Mouse (Mus musculus) liver, postnatal 0 days (tissue): ENCODE results near the gene Slc7a14. TPM values are rescaled to one million over a fixed set of nuclear protein-coding genes. Genes with fewer than 3 reads are reported as not detected.

ENCODE experiments used
- ATAC-seq: fragments of 200-750 bp; cut with Nextera tagmentation; 2 replicates; pipeline ENCODE4 v1.8.0; 2017; ENCODE audit warnings: mild to moderate bottlenecking, moderate library complexity
- DNase-seq: peaks from one replicate; pipeline ENCODE4 v3.0.0-alpha.2; 2016
- H3K27ac ChIP-seq: fragments of 300-500 bp; sonication (generic); 2 replicates; pipeline ENCODE4 v1.5.1; 2014; ENCODE audit warnings: antibody characterized with exemption, moderate library complexity, mild to moderate bottlenecking, low read depth
- H3K27me3 ChIP-seq: fragments of 300-500 bp; sonication (generic); 2 replicates; pipeline ENCODE4 v1.6.1; 2014; ENCODE audit warnings: low read length, control low read depth, mixed read lengths; ENCODE audit not compliant: insufficient read depth
- H3K36me3 ChIP-seq: fragments of 300-500 bp; sonication (generic); replicated peaks from 2 replicates; pipeline ENCODE4 v1.6.1; 2014; ENCODE audit warnings: mild to moderate bottlenecking, control low read depth, low read length, moderate library complexity, mixed read lengths; ENCODE audit not compliant: insufficient read depth
- H3K4me1 ChIP-seq: fragments of 300-500 bp; sonication (generic); 2 replicates; pipeline ENCODE4 v1.6.1; 2014; ENCODE audit warnings: antibody characterized with exemption, mild to moderate bottlenecking, control low read depth; ENCODE audit not compliant: insufficient read depth
- H3K4me2 ChIP-seq: fragments of 300-500 bp; sonication (generic); 2 replicates; pipeline ENCODE4 v1.6.1; 2014; ENCODE audit warnings: low read depth, mild to moderate bottlenecking, low read length, moderate library complexity, mixed read lengths
- H3K4me3 ChIP-seq: fragments of 300-500 bp; sonication (generic); 2 replicates; pipeline ENCODE4 v1.5.1; 2014; ENCODE audit warnings: low read depth, low read length
- H3K9ac ChIP-seq: fragments of 300-500 bp; sonication (generic); replicated peaks from 2 replicates; pipeline ENCODE4 v1.6.1; 2014; ENCODE audit warnings: mild to moderate bottlenecking, moderate library complexity
- H3K9me3 ChIP-seq: fragments of 300-500 bp; sonication (generic); 2 replicates; pipeline ENCODE4 v1.6.1; 2016; ENCODE audit warnings: mild to moderate bottlenecking, control low read depth, low read length, mixed read lengths
- CTCF ChIP-seq: sonication (generic); IDR thresholded peaks from 2 replicates; pipeline ENCODE4 v1.5.1; 2016; ENCODE audit warnings: antibody characterized with exemption, low read depth
- EP300 ChIP-seq: IDR thresholded peaks from 2 replicates; pipeline ENCODE4 v1.6.1; 2016; ENCODE audit warnings: antibody characterized with exemption, low read depth, mild to moderate bottlenecking
- WGBS: fragments of 180-500 bp; shearing (Covaris S2); extraction: QIAGEN DNeasy Blood & Tissue Kit; methylation state at CpG from one replicate; pipeline ENCODE4 v1.1.7; 2014; ENCODE audit not compliant: insufficient replicate concordance; 5-methylcytosine and 5-hydroxymethylcytosine counted together
- polyA plus RNA-seq: library from polyadenylated mRNA; unstranded; fragments of >200 nt; fragmentation: Nextera tagmentation; extraction: Ambion mirVana; gene quantifications from 2 replicates; pipeline ENCODE4 v1.2.1, GENCODE M21; 2015

Gene Slc7a14
- polyA plus RNA-seq, 1 experiment from 2014 or later, result 0.05 TPM

DNA sequence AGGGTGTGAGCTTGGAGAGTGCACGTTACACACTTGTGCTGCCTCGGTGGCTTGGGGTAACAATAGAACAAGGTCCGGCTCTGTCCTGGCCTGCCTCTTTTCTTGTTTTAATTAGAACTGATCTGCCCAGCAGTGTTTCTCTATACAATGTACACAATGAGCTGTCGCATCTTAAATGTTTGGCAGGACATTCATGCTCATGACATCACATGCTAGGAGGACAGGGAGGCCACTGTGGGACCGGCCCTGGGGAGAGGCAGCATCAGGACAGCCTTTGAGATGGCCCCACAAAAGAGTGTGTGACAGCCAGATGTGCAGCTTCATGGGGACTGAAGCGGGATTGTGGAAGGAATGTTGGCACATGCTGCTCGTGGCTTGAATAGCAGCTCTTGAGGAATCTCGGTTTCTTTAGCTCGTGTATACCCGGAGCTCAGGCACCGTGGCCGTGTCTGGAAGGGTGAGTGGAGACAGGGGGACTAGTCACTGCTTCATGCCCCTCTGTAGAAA lies 143.8 kb downstream of the Slc7a14 start:
- ATAC-seq, result no peak
- Histone ChIP-seq H3K27ac (no peak overlapping the region), H3K4me1 (no peaks in the 10 kb centered on the region), H3K4me3 (no peak overlapping the region), H3K9ac (no peak overlapping the region), H3K9me3 (no peaks in the 10 kb centered on the region), H3K27me3 (no peaks in the 10 kb centered on the region), H3K4me2 (no peak overlapping the region), H3K36me3 (no peaks in the 10 kb centered on the region)
- no peak for DNase-seq
- 73% methylated on average over 12 of the region's 12 CpGs for WGBS
- no peak for TF ChIP-seq CTCF
- no peak for TF ChIP-seq EP300

DNA sequence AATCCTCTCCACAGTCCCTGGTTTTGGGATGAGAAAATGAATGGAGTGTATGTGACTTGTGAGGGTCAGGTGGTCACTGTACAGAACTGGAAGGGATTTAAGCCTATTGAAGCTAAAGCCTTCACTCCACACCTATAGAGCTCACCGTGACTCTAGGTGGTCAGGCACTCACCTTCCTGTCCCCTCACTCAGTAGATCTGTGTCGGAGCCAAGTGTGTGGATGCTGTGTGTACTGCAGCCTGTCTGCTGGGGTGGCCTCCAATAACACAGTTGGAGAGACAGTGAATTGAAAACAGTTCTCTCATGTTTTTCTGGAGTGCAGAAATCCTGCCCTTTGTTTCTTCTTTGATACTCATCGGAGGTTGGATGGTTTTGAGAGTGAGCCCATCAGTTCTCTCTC lies 144.4 kb downstream of the Slc7a14 start:
- no peak overlapping the region for H3K4me3 ChIP-seq
- TF ChIP-seq EP300 (no peak), CTCF (no peak)
- DNase-seq, result no peak
- H3K4me2 ChIP-seq, result no peak overlapping the region
- ATAC-seq, result no peak
- no peak overlapping the region for H3K9ac ChIP-seq
- H3K4me1 ChIP-seq, result no peaks in the 10 kb centered on the region
- H3K27ac ChIP-seq, result no peak overlapping the region
- H3K36me3 ChIP-seq, result no peaks in the 10 kb centered on the region
- H3K9me3 ChIP-seq, result no peaks in the 10 kb centered on the region
- 74% methylated on average over 3 of the region's 3 CpGs for WGBS
- H3K27me3 ChIP-seq, result no peaks in the 10 kb centered on the region

DNA sequence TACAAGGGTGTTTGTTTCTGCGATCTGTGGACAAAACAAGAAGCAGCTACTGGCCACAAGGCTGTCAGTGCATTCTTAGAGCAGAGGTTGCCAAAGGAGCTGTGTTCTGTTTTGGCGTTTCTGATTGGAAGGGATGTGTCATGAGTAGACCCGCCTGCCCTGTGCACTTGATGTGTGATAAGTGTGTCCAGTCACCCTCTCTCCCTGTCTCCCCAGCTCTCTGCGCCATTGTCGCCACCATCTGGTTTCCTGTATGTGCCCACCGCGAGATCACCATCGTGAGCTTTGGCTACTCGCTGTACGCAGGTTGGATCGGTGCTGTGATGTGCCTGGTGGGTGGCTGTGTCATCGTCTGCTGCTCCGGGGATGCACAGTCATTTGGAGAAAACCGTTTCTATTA lies 147.3 kb downstream of the Slc7a14 start:
- Histone ChIP-seq H3K27me3 (no peaks in the 10 kb centered on the region), H3K4me3 (no peak overlapping the region), H3K36me3 (no peaks in the 10 kb centered on the region), H3K27ac (no peak overlapping the region), H3K4me1 (no peaks in the 10 kb centered on the region), H3K9ac (no peak overlapping the region), H3K9me3 (no peaks in the 10 kb centered on the region), H3K4me2 (no peak overlapping the region)
- no peak for TF ChIP-seq EP300
- no peak for TF ChIP-seq CTCF
- 85% methylated on average over 14 of the region's 14 CpGs for WGBS
- ATAC-seq, result no peak
- no peak for DNase-seq

DNA sequence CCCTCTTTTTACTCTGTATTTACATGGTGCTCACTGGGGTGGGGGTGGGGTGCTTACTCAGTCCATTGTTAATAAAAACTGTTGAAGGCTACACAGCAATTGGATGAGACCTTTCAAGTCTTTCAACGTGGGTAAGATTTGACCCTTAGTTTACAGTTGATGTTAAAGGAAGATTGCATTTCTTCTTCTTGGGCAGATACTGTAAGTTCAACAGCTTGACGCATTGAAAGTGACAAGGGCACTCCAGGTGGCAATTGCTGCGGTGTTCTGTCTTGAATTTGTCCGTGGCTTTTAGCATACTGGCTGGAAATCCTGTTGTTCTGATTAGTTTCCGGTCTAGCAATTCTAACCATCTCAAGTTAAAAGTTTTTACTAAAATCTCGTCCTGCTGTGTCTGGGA lies 148.8 kb downstream of the Slc7a14 start:
- TF ChIP-seq CTCF, result no peak
- no peak for TF ChIP-seq EP300
- H3K36me3 ChIP-seq, result no peaks in the 10 kb centered on the region
- H3K27me3 ChIP-seq, result no peaks in the 10 kb centered on the region
- ATAC-seq, result no peak
- H3K4me2 ChIP-seq, result no peak overlapping the region
- no peak overlapping the region for H3K9ac ChIP-seq
- DNase-seq, result no peak
- no peaks in the 10 kb centered on the region for H3K9me3 ChIP-seq
- no peak overlapping the region for H3K4me3 ChIP-seq
- H3K4me1 ChIP-seq, result no peaks in the 10 kb centered on the region
- H3K27ac ChIP-seq, result no peak overlapping the region
- 43% methylated on average over 6 of the region's 6 CpGs for WGBS

DNA sequence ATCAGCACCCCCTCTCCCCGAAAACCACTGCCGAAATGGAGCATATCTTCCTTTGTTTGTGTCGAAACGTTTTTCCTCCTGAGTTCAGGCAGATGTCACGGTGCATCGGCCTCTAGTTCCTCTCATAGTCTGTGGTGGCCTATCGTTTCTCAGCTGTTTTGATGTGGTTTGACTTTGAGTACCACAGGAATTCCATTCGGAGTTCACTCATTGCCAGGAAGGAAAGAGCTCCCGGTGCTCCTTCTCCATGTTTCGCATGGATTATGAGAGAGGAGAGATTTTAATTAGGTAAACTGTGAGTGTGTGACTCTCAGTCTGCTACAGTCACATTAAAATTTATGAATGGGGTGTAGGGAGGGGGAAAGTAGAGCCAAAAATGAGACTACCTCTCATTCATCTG lies 150.1 kb downstream of the Slc7a14 start:
- no peaks in the 10 kb centered on the region for H3K27me3 ChIP-seq
- ATAC-seq, result no peak
- no peak for DNase-seq
- no peak overlapping the region for H3K9ac ChIP-seq
- no peaks in the 10 kb centered on the region for H3K9me3 ChIP-seq
- H3K36me3 ChIP-seq, result no peaks in the 10 kb centered on the region
- H3K4me2 ChIP-seq, result no peak overlapping the region
- 53% methylated on average over 10 of the region's 10 CpGs for WGBS
- no peak overlapping the region for H3K4me3 ChIP-seq
- no peaks in the 10 kb centered on the region for H3K4me1 ChIP-seq
- TF ChIP-seq EP300, result no peak
- no peak for TF ChIP-seq CTCF
- no peak overlapping the region for H3K27ac ChIP-seq

DNA sequence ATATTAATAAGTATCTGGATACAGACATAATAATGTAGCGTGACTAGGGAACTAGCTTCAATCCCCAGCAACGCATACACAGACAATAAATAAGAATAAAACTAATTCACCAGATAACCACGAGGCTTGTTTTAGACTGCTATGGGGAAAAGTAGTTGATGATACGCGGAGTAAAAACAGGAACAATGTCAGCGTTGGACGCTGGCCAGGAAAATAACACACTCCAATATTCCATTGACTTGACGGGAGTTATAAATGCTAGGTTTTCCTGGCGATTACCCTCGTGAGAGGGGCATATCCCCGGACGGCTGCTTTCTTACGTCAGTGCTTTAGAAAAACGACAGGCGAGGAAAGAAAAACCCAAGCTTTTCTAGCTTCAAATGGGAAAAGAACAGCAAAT lies 152.4 kb downstream of the Slc7a14 start:
- H3K36me3 ChIP-seq, result no peaks in the 10 kb centered on the region
- no peak overlapping the region for H3K27ac ChIP-seq
- no peak overlapping the region for H3K9ac ChIP-seq
- no peaks in the 10 kb centered on the region for H3K4me1 ChIP-seq
- no peak overlapping the region for H3K4me2 ChIP-seq
- 73% methylated on average over 15 of the region's 15 CpGs for WGBS
- no peaks in the 10 kb centered on the region for H3K27me3 ChIP-seq
- no peak for TF ChIP-seq EP300
- no peak for TF ChIP-seq CTCF
- no peak for ATAC-seq
- H3K4me3 ChIP-seq, result no peak overlapping the region
- H3K9me3 ChIP-seq, result no peaks in the 10 kb centered on the region
- no peak for DNase-seq

DNA sequence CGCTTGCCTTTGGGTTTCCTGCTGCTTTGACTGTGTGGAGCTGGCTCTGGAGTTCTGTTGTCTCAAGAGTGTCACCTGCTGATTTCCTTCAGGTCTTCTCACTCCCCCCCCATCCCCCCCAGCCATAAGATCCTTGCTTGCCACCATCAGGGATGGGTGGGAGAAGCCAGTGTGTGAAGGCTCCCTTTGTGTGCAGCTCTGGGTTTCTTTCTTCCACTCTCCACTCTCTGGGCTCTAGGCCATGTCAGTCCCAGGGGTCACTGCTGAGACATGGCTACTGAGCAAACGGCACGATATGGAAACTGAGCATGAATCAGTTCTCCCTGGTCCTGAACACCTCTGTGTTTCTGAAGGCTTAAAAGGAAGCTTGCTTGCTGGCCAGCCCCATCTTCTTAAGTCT lies 154.1 kb downstream of the Slc7a14 start:
- Histone ChIP-seq H3K9me3 (no peaks in the 10 kb centered on the region), H3K4me1 (no peaks in the 10 kb centered on the region), H3K4me2 (no peak overlapping the region), H3K27me3 (no peaks in the 10 kb centered on the region; the same call in 1 of the 2 replicates), H3K4me3 (no peak overlapping the region), H3K36me3 (no peaks in the 10 kb centered on the region), H3K9ac (no peak overlapping the region), H3K27ac (no peak overlapping the region)
- DNase-seq (no peak), ATAC-seq (no peak)
- TF ChIP-seq EP300, result no peak
- TF ChIP-seq CTCF, result no peak
- 76% methylated on average over 3 of the region's 3 CpGs for WGBS

Other genes starting within 250 kb of the Slc7a14 start
- gene Skil, start 215.3 kb downstream of the Slc7a14 start, polyA plus RNA-seq, result 7.3 and 8.2 TPM in 2 replicates
- gene Cldn11, start 160.5 kb downstream of the Slc7a14 start, polyA plus RNA-seq, result 0.11 and 0.17 TPM in 2 replicates